Mouse (Mus musculus): ENCODE measurements around the gene Ift80. TPM values are rescaled to one million over a fixed set of nuclear protein-coding genes. Genes with fewer than 3 reads are reported as not detected.

The Ift80 gene
- 21.9 and 23.2 TPM in 2 replicates for polyA plus RNA-seq (2016; fragmentation: Nextera tagmentation; extraction: Ambion mirVana)

DNA sequence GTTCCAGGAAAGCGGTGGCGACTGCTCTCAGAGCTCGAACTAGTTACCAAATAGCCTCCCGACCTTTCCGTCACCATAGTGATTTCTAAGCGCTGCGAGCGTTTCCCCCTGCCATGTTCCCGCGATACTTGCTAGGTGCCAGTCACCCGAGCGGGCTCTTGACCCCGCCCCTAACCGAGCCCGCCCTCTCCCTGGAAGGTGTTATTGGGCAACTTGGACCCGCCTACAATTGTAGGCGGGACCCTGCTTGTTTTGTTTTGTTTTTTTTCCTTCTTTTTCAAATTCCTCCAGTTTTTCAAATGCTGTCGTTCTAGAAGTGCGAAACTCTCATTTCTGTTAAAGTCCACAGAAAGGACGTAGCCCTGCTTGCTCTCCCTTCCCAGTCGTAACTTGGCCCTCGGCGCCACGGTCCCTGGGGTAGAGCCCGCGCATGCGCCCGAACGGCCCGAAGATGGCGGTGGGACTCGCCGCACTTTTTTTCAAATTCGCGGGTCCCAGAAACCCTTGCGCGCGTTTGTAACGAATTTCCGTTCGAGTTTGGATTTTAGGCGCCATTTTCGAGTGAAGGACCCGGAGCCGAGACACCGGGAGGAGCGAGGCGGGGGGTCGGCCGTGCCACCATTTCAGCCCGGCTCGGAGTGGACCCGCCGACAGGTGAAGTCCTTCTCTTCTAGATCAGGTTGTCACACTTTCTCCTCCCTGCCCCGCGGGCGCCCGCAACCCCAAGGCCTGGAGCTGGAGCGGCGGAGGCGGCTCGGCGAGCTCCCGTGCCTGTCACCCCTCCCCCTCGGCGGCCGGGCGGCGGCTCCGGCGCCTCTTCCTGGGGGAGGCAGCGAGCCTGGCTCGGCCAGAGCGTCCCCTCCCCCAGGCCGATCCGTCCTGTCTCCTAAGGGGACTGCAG is at the start of gene Ift80, which contains the start of gene Smc4:
TSS of gene Ift80 (minus strand) at position 134 of the 901 bp plus-strand sequence.
TSS of gene Smc4 (plus strand) at position 302 of the 901 bp plus-strand sequence.
- H3K27ac ChIP-seq, result peak within 1 kb of the TSS; percentile 96
- WGBS, result under 1% methylated on average over 75 of the region's 76 CpGs
- peak; percentile 91 for ATAC-seq (ENCODE audit: insufficient number of reproducible peaks, insufficient read depth, low FRiP score, low TSS enrichment, low read depth)
- H3K4me2 ChIP-seq, result peak within 1 kb of the TSS; percentile 68
- H3K4me3 ChIP-seq (replicated peaks), result peak within 1 kb of the TSS; percentile 98
- peaks cover 4% of the 10 kb centered on the region; the same call in 1 of the 2 replicates for H3K36me3 ChIP-seq
- H3K9ac ChIP-seq (replicated peaks), result peak within 1 kb of the TSS; percentile 93
- H3K4me1 ChIP-seq (replicated peaks), result peaks cover 13% of the 10 kb centered on the region
- H3K27me3 ChIP-seq, result no peaks in the 10 kb centered on the region
- H3K9me3 ChIP-seq, result no peaks in the 10 kb centered on the region

- H3K9ac ChIP-seq (replicated peaks), result no peak overlapping the region
- no peak for ATAC-seq (ENCODE audit: insufficient number of reproducible peaks, insufficient read depth, low FRiP score, low TSS enrichment, low read depth)
- no peak overlapping the region for H3K4me2 ChIP-seq
- no peaks in the 10 kb centered on the region for H3K4me1 ChIP-seq (replicated peaks)
- no peaks in the 10 kb centered on the region for H3K27me3 ChIP-seq
- H3K4me3 ChIP-seq (replicated peaks), result no peak overlapping the region
- WGBS, result 90% methylated on average over 11 of the region's 11 CpGs
- H3K36me3 ChIP-seq, result no peaks in the 10 kb centered on the region
- H3K9me3 ChIP-seq, result no peaks in the 10 kb centered on the region
- H3K27ac ChIP-seq, result no peak overlapping the region
These were observed 47.5 kb upstream of the Ift80 start for GRCm38 (mm10) chr3:69051894-69052293.

DNA sequence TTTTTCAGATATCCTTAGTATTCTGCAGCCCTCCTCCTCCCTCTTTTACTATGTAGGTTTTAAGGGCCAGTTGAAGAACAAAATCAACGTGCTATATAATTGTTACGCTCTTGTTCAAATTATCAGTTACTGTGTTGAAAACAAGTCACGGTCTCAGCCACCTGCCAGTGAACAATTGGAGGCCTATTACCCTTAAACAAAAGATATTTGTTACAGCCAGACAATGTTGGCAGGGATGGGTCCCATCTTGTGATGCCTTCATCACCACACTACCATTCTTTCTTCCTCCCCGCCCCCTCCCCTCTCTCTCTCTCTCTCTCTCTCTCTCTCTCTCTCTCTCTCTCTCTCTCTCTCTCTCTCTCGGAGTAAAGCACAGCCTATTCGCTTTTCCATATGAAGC is 44.6 kb upstream of the Ift80 start:
- Histone ChIP-seq H3K4me2 (no peak overlapping the region), H3K27ac (no peak overlapping the region), H3K4me1 (replicated peaks) (peaks cover 7% of the 10 kb centered on the region), H3K36me3 (no peaks in the 10 kb centered on the region), H3K9ac (replicated peaks) (no peak overlapping the region), H3K4me3 (replicated peaks) (no peak overlapping the region), H3K27me3 (no peaks in the 10 kb centered on the region), H3K9me3 (no peaks in the 10 kb centered on the region)
- WGBS, result 78% methylated on average over 6 of the region's 6 CpGs
- no peak for ATAC-seq (ENCODE audit: insufficient number of reproducible peaks, insufficient read depth, low FRiP score, low TSS enrichment, low read depth)

GRCm38 (mm10) chr3:69047684-69048083 is 43.3 kb upstream of the Ift80 start:
- WGBS, result 78% methylated on average over 4 of the region's 4 CpGs
- H3K4me2 ChIP-seq, result no peak overlapping the region
- no peaks in the 10 kb centered on the region for H3K27me3 ChIP-seq
- H3K4me3 ChIP-seq (replicated peaks), result no peak overlapping the region
- peaks cover 12% of the 10 kb centered on the region for H3K4me1 ChIP-seq (replicated peaks)
- no peak overlapping the region for H3K27ac ChIP-seq
- no peak overlapping the region for H3K9ac ChIP-seq (replicated peaks)
- no peaks in the 10 kb centered on the region for H3K9me3 ChIP-seq
- no peaks in the 10 kb centered on the region for H3K36me3 ChIP-seq
- ATAC-seq (ENCODE audit: insufficient number of reproducible peaks, insufficient read depth, low FRiP score, low TSS enrichment, low read depth), result no peak

DNA sequence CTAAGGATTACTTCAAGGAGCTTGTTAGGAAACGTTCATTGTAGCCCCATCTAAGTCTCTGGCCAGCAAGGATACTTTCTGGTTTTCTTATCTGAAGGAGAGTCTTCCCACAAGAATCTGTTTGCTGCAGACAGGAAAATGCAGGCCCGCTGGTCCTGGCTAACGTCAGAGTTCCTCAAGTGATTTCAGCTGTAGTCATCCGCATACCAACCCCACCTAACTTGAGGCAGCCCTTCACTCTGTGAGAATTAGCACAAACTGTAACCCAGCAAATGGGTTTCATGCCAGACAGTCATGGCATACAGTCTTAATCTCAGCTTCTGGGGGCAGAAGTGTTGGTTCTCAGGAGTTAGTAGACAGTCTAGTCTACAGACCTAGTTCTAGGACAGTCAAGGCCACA is 42.1 kb upstream of the Ift80 start:
- no peak overlapping the region for H3K9ac ChIP-seq (replicated peaks)
- H3K36me3 ChIP-seq, result no peaks in the 10 kb centered on the region
- peaks cover 17% of the 10 kb centered on the region for H3K4me1 ChIP-seq (replicated peaks)
- no peaks in the 10 kb centered on the region for H3K9me3 ChIP-seq
- no peak for ATAC-seq (ENCODE audit: insufficient number of reproducible peaks, insufficient read depth, low FRiP score, low TSS enrichment, low read depth)
- H3K4me2 ChIP-seq, result no peak overlapping the region
- no peak overlapping the region for H3K4me3 ChIP-seq (replicated peaks)
- WGBS, result 51% methylated on average over 4 of the region's 4 CpGs
- H3K27me3 ChIP-seq, result no peaks in the 10 kb centered on the region
- no peak overlapping the region for H3K27ac ChIP-seq

DNA sequence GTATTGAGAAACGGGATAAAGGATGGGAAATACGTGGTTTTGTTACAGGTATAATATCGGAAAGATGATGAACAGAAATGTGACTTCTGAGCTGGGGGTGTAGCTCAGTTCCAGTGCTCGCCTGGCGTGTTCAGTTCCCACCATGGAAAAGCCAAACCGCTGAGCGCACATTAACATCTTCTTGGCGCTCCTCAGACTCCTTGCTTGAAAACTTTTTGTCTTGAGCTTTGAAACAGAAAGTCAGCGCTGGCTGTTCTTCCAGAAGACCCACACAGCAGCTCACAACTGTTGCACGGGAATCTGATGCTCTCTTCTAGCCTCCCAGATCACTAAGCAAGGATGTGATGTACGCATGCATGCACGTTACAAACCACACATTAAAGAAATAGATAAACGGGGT is 41.4 kb upstream of the Ift80 start:
- H3K27me3 ChIP-seq, result no peaks in the 10 kb centered on the region
- H3K36me3 ChIP-seq, result peaks cover 6% of the 10 kb centered on the region; the same call in 1 of the 2 replicates
- H3K27ac ChIP-seq, result peak overlapping the region; percentile 97; the same call in 1 of the 2 replicates
- peak overlapping the region; percentile 86 for H3K4me3 ChIP-seq (replicated peaks)
- peaks cover 19% of the 10 kb centered on the region for H3K4me1 ChIP-seq (replicated peaks)
- 25% methylated on average over 13 of the region's 13 CpGs for WGBS
- H3K4me2 ChIP-seq, result peak overlapping the region; percentile 67
- H3K9me3 ChIP-seq, result no peaks in the 10 kb centered on the region
- peak overlapping the region; percentile 27; the same call in 1 of the 2 replicates for H3K9ac ChIP-seq (replicated peaks)
- no peak for ATAC-seq (ENCODE audit: insufficient number of reproducible peaks, insufficient read depth, low FRiP score, low TSS enrichment, low read depth)

GRCm38 (mm10) chr3:69045400-69045703 is 41.0 kb upstream of the Ift80 start:
- Histone ChIP-seq H3K9me3 (no peaks in the 10 kb centered on the region), H3K36me3 (peaks cover 10% of the 10 kb centered on the region), H3K27ac (peak overlapping the region; percentile 97), H3K4me3 (replicated peaks) (peak overlapping the region; percentile 86), H3K27me3 (no peaks in the 10 kb centered on the region), H3K4me1 (replicated peaks) (peaks cover 19% of the 10 kb centered on the region), H3K9ac (replicated peaks) (peak overlapping the region; percentile 97), H3K4me2 (peak overlapping the region; percentile 67)
- peak; percentile 24 for ATAC-seq (ENCODE audit: insufficient number of reproducible peaks, insufficient read depth, low FRiP score, low TSS enrichment, low read depth)
- WGBS, result 4% methylated on average over 9 of the region's 9 CpGs

DNA sequence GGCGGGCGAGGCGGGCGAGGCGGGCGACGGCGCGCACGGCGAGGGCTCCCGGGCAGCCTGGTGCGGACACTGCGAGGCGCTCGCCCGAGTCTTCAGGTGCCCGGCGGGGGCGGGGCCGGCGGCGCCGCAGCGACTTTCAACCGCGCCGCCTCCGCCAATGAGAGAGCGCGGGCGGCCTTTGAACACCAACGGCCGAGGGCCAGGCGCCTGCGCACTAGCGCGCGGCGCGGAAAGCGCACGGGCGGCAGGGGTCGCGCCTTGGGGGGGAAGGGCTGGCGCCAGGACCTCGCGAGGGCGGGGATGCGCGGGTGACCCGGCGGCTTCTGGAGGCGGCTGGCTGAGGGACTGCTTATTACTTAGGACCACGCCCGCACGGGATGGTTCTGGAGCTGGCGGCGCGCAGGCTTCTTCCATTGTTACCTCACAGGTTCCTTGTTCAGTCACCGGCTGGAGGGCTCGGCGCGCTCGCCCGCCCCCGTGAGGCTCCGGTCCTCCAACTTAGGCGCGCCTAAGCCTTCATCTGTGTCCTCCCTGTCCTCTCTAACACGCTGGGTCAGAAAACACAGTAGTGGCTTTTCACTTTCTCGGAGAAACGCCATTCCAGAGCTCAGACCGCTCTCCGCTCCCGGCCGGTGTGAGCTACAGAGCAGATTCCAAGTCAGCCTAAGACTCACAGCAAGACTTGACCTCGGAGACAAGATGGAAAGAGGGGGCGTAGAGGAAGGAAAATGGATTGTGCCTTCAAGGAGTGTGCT is 40.5 kb upstream of the Ift80 start, which contains the start of gene Trim59:
TSS of gene Trim59 (minus strand) at position 111 of the 755 bp plus-strand sequence.
- peak within 1 kb of the TSS; percentile 86 for H3K4me3 ChIP-seq (replicated peaks)
- peak within 1 kb of the TSS; percentile 67 for H3K4me2 ChIP-seq
- no peaks in the 10 kb centered on the region for H3K27me3 ChIP-seq
- ATAC-seq (ENCODE audit: insufficient number of reproducible peaks, insufficient read depth, low FRiP score, low TSS enrichment, low read depth), result peak; percentile 94
- under 1% methylated on average over 79 of the region's 80 CpGs for WGBS
- H3K9ac ChIP-seq (replicated peaks), result peak within 1 kb of the TSS; percentile 97
- H3K9me3 ChIP-seq, result no peaks in the 10 kb centered on the region
- H3K4me1 ChIP-seq (replicated peaks), result peaks cover 19% of the 10 kb centered on the region
- H3K36me3 ChIP-seq, result peaks cover 14% of the 10 kb centered on the region
- peak within 1 kb of the TSS; percentile 97 for H3K27ac ChIP-seq

- H3K4me2 ChIP-seq, result peak overlapping the region; percentile 67
- peaks cover 18% of the 10 kb centered on the region for H3K36me3 ChIP-seq
- peak overlapping the region; percentile 97 for H3K9ac ChIP-seq (replicated peaks)
- no peaks in the 10 kb centered on the region for H3K9me3 ChIP-seq
- H3K4me3 ChIP-seq (replicated peaks), result peak overlapping the region; percentile 86
- no peaks in the 10 kb centered on the region for H3K27me3 ChIP-seq
- peak overlapping the region; percentile 97 for H3K27ac ChIP-seq
- peaks cover 22% of the 10 kb centered on the region for H3K4me1 ChIP-seq (replicated peaks)
- WGBS, result under 1% methylated on average over 35 of the region's 42 CpGs
- peak; percentile 22; the same call in 1 of the 2 replicates for ATAC-seq (ENCODE audit: insufficient number of reproducible peaks, insufficient read depth, low FRiP score, low TSS enrichment, low read depth)
These were observed 39.8 kb upstream of the Ift80 start for GRCm38 (mm10) chr3:69044167-69044591.

DNA sequence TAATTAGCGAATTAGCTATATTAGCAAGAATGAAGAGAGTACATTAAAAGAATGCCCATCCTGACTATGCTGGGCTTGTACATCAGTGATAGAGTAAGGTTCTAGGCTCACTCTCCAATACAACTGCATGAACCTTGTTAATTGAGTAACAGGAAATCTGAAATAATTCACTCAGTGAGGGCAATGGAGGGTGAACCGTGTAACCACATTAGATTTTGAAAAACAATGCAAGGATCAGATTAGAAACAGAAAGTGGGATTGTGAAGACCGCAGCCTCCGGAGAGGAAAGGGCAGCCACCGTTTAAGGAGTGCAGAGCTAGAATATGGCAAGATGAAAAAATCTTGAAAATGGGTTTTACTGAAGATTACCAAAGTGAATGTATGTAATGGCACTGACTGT is 36.9 kb upstream of the Ift80 start:
- H3K9ac ChIP-seq (replicated peaks), result no peak overlapping the region
- H3K27ac ChIP-seq, result no peak overlapping the region
- peaks cover 36% of the 10 kb centered on the region for H3K36me3 ChIP-seq
- no peak for ATAC-seq (ENCODE audit: insufficient number of reproducible peaks, insufficient read depth, low FRiP score, low TSS enrichment, low read depth)
- 75% methylated on average over 5 of the region's 5 CpGs for WGBS
- H3K4me3 ChIP-seq (replicated peaks), result peak overlapping the region; percentile 18
- peaks cover 23% of the 10 kb centered on the region for H3K4me1 ChIP-seq (replicated peaks)
- H3K27me3 ChIP-seq, result no peaks in the 10 kb centered on the region
- peak overlapping the region; percentile 37 for H3K4me2 ChIP-seq
- no peaks in the 10 kb centered on the region for H3K9me3 ChIP-seq

DNA sequence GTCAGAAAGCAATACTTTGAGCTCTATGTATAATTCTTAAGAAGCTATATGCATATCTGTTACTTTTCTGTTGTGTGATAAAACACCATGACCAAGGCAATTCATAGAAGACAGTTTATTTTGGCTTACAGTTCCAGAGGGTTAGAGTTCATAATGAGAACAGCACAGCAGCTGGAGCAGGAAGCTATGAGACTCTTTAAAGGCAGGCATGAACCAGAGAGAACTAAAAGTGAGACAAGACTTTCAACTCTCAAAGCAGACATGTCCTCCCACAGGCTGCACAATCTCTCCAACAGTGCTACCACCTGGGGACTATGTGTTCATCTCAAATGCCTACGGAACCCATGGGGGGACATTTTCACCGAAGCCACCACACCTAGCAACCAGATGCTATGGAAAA is 35.7 kb upstream of the Ift80 start:
- Histone ChIP-seq H3K4me2 (peak overlapping the region; percentile 37; the same call in 1 of the 2 replicates), H3K36me3 (peaks cover 46% of the 10 kb centered on the region), H3K9ac (replicated peaks) (no peak overlapping the region), H3K27ac (no peak overlapping the region), H3K4me3 (replicated peaks) (no peak overlapping the region), H3K4me1 (replicated peaks) (peaks cover 17% of the 10 kb centered on the region; the same call in 1 of the 2 replicates), H3K9me3 (no peaks in the 10 kb centered on the region), H3K27me3 (no peaks in the 10 kb centered on the region)
- WGBS, result 88% methylated on average over 2 of the region's 2 CpGs
- no peak for ATAC-seq (ENCODE audit: insufficient number of reproducible peaks, insufficient read depth, low FRiP score, low TSS enrichment, low read depth)
